Mouse (Mus musculus) yolk sac, embryonic 10.5 days (tissue): Measurements from ENCODE around the gene Atg2b.

Experiments used
- DNase-seq: peaks from one replicate; pipeline ENCODE4 v3.0.0-alpha.2; 2017; ENCODE audit warnings: low spot score

Gene Atg2b

GRCm38 (mm10) chr12:105683933-105684901 lies 794 bp downstream of the Atg2b start, which contains the start of gene Gskip:
Gene Gskip (plus strand): TSS chr12:105684829.
- DNase-seq, result peak; percentile 81

GRCm38 (mm10) chr12:105678762-105679161 lies 6.2 kb downstream of the Atg2b start:
- no peak for DNase-seq

- no peak for DNase-seq
Observed at GRCm38 (mm10) chr12:105678211-105678610, 6.8 kb downstream of the Atg2b start.

GRCm38 (mm10) chr12:105676274-105676673 lies 8.7 kb downstream of the Atg2b start:
- DNase-seq, result no peak

GRCm38 (mm10) chr12:105655850-105656249 lies 29.2 kb downstream of the Atg2b start:
- DNase-seq, result no peak

- no peak for DNase-seq
Observed at GRCm38 (mm10) chr12:105642770-105643321, 42.2 kb downstream of the Atg2b start.

GRCm38 (mm10) chr12:105637554-105637953 lies 47.5 kb downstream of the Atg2b start:
- no peak for DNase-seq

GRCm38 (mm10) chr12:105636551-105636950 lies 48.5 kb downstream of the Atg2b start:
- DNase-seq, result no peak

GRCm38 (mm10) chr12:105634374-105635067 lies 50.5 kb downstream of the Atg2b start:
- no peak for DNase-seq

GRCm38 (mm10) chr12:105625798-105626197 lies 59.2 kb downstream of the Atg2b start:
- DNase-seq, result no peak

- no peak for DNase-seq
Observed at GRCm38 (mm10) chr12:105622981-105623539, 62.0 kb downstream of the Atg2b start.

- no peak for DNase-seq
Observed at GRCm38 (mm10) chr12:105622048-105622447, 63.0 kb downstream of the Atg2b start.

GRCm38 (mm10) chr12:105613559-105613958 lies 71.5 kb downstream of the Atg2b start:
- no peak for DNase-seq

- DNase-seq, result peak; percentile 41
Observed at GRCm38 (mm10) chr12:105611748-105612147, 73.3 kb downstream of the Atg2b start.

GRCm38 (mm10) chr12:105611045-105611444 lies 74.0 kb downstream of the Atg2b start:
- DNase-seq, result no peak

- DNase-seq, result no peak
Observed at GRCm38 (mm10) chr12:105606881-105607280, 78.1 kb downstream of the Atg2b start.

- DNase-seq, result peak; percentile 49
Observed at GRCm38 (mm10) chr12:105605212-105605611, 79.8 kb downstream of the Atg2b start.

GRCm38 (mm10) chr12:105603904-105604303 lies 81.1 kb downstream of the Atg2b start:
- no peak for DNase-seq

- DNase-seq, result no peak
Observed at GRCm38 (mm10) chr12:105602581-105603210, 82.3 kb downstream of the Atg2b start, which contains the start of gene Bdkrb1. Gene Bdkrb1 (plus strand): TSS chr12:105603085.

- DNase-seq, result no peak
Observed at GRCm38 (mm10) chr12:105601586-105601985, 83.4 kb downstream of the Atg2b start.

- DNase-seq, result no peak
Observed at GRCm38 (mm10) chr12:105599098-105599497, 85.9 kb downstream of the Atg2b start.

GRCm38 (mm10) chr12:105598503-105598902 lies 86.5 kb downstream of the Atg2b start:
- no peak for DNase-seq
